Mouse (Mus musculus) frontal cortex, adult (tissue): ENCODE results near the gene E2f6.

Experiments used
- ATAC-seq: cut with Nextera tagmentation; 2 replicates; pipeline ENCODE4 v1.9.2; 2017; ENCODE audit warnings: mild to moderate bottlenecking, moderate library complexity, mixed read lengths; ENCODE audit not compliant: low TSS enrichment

The E2f6 gene

GRCm38 (mm10) chr12:16810525-16811431 lies at the start of gene E2f6:
E2f6 (plus strand) TSS chr12:16810963.
- ATAC-seq = peak; percentile 83

- no peak for ATAC-seq
Measured at GRCm38 (mm10) chr12:16761461-16761860, 49.3 kb upstream of the E2f6 start.

DNA sequence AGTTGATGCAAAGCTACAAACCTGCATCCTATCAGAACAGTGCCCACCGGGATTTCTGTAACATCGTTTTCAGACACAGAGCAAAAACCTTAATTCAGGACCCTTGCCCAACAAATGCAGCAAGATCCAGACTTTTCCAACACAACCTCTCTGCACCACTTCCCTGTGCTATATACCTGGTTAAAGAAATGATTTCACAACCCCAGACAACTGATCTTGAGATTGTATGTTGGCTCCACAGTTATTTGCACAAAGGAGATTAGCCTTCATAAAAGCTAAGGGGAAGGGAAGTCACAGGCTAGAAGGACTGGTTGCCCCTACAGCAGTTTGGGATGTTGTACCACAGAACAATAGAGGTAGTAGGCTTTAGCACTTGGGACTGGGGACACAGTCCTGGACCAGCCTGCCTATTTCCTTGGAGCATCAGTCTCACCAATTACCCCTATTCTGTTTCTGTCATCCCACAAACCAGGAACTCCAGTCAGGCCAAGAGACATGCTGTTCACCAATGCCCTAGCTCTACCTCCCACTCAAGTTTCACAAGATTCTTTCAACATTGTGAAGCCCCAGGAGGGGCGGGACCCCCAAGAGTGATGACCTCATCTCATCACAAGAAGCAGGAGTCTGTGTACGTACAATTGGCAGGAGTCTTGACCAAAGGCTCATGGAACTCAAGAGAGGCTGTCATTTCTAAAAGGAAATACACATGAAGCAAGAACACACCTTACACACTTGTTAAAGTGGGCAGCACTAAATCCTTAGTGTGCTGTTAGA lies 46.9 kb upstream of the E2f6 start:
- no peak for ATAC-seq

DNA sequence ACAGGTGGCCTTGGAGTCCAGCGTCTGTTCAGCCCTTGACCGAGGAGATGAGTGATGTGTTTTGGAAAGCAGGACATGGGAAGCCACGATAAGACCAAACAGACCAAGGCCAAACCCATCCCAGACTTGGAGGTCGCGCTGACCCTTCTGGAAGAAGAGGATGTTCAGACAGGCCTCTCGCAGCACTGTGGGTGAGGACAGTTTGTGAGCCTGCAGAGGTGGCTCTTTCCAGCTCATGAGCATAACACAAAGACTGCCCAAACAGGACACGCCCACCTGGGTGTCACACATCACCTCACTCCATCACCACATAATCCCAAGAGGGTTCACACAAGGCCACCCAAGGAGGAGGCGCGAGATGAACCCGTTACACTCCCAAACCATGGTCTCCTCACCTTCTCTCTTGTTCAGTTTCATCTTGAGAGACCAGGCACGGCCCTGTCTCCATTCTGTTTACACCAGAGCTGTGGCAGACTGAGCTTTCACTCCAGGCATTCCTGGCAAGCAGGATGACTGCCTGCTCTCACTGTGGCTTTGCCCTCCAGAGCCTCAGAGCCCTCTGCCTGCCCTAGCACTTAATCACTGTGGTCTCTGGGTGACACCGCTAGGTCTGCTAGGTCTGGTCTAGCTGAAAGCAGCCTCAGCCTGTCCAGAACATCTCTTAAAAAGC lies 45.9 kb upstream of the E2f6 start:
- no peak for ATAC-seq

GRCm38 (mm10) chr12:16768251-16768650 lies 42.5 kb upstream of the E2f6 start:
- ATAC-seq = no peak

DNA sequence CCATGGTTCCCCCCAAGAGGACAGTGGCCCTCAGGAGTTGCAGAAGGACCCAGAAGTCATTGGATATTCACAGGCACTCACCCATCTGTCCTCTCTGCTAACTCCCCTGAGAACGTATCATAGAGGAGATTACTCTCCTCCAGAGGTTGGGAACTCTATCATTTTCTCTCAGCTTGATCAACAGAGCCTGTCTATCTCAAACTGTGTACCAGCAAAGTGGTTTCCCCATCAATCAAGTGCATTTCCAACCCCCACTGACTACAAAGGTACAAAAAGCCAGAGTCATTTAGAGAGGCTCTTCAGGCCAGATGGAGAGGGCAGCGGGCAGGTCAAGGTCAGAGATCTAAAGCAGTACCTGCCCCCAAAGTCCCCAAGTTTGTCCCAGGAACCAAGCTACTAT lies 42.1 kb upstream of the E2f6 start:
- ATAC-seq = no peak

GRCm38 (mm10) chr12:16769601-16770165 lies 41.1 kb upstream of the E2f6 start:
- ATAC-seq = no peak

DNA sequence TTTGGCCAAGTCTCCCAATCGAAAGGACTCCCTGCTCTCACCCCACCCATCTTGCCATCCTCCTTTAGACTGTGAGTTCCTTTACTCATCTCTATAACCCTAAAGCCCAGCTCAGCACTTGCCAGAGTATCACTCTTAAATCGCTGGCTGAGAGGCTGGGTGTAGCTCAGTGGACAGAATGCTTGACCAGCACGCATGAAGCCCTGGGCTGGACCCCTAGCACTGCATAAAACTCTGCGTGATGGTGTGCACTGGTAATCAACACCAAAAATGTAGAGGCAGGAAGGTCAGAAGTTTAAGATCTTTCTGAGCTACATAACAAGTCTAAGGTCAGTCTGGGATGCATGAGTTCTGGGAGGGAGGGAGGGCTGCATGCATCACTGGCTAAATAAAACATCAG lies 36.2 kb upstream of the E2f6 start:
- ATAC-seq = no peak

DNA sequence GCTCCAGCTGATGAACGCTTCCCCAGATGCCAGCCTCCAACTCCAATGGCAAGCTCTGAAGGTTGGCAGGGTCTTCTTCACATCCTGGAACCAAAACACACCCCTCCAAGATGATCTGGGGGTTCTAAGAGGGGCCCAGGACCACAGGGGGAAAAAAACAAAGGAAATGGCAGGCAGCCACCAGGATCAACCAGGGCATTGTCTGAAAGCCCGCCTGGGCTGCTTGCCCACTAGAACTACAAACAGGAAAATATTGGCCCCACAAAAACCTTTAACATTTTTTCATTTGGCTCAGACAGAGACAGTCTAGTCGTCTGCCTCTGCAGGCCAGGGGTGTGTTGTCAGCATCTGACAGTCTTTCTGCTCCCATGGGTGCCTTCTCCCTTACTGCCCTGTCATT lies 35.4 kb upstream of the E2f6 start:
- ATAC-seq = no peak

GRCm38 (mm10) chr12:16778523-16778922 lies 32.2 kb upstream of the E2f6 start:
- ATAC-seq = no peak

DNA sequence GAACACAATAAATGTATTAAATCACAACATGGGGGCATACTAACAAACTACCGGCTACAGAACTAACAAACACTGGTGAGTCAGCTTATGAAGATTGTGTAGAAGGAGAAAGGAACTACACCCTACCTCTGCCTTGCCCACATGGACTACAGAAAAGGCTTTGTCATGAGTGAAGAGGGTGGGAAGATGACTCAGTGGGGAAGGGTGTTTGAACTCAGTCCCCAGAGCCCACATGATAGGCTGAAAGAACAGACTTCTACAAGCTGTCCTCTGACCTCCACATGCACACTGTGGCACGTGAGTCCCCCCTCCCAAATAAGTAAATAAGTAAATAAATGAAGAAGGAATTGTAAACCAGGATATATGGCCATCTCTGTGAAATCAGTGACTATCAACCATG lies 31.6 kb upstream of the E2f6 start:
- ATAC-seq = no peak

DNA sequence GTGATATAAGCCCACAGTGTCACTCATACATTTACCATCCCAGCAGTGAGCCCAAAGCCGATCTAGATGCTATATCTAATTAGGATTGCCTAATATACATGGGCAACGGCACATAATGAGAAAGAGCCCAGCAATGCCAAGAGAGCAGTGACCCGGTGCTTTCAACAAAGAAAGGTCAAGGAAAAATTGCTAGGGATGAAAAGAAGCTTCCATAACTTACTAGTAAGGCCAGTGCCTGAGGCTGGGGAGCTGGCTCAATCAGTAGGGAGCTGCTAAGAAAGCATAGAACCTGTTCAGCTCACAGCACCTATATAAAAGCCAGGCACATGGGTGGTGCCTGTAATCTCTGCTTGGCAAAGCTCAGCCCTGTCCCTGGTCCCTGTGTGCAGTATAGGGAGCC lies 30.4 kb upstream of the E2f6 start:
- ATAC-seq = no peak

- no peak for ATAC-seq
Measured at GRCm38 (mm10) chr12:16781034-16781746, 29.6 kb upstream of the E2f6 start.

DNA sequence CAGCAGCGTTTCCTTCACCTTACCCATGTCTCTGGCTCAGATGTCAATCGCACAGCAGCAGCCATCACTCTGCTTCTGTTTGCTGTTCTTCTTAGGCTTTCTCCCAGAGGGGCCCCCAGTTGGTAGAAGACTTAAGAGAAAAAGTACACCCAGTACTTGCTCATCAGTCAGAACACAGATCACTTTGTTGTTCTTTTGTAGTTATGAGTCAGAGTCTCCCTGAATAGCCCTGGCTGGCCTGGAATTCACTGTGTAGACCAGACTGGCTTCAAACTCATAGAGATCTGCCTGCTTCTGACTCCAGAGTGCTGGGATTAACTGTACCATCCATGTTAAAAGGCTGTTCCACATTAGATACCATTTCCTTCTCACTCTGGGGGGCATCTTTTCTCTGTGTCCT lies 22.2 kb upstream of the E2f6 start:
- ATAC-seq = peak; percentile 80; the same call in 1 of the 2 replicates

DNA sequence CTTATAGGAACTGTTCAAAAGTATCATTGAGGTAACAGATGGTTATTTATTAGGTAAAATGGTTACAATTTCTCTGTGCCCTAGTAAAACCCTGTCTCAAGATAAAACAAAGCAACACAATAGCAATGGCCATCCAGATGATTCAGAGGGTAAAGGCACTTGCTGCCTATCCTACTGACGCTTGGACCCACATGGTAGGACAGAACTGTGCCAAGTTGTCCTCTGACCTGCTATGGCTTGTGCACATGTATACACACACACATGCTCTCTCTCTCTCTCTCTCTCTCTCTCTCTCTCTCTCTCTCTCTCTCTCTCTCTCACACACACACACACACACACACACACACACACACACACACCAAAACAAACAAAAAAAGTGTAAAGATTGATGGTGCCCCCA lies 21.6 kb upstream of the E2f6 start:
- no peak for ATAC-seq

- no peak for ATAC-seq
Measured at GRCm38 (mm10) chr12:16789756-16790155, 21.0 kb upstream of the E2f6 start.

- no peak for ATAC-seq
Measured at GRCm38 (mm10) chr12:16790456-16790855, 20.3 kb upstream of the E2f6 start.

DNA sequence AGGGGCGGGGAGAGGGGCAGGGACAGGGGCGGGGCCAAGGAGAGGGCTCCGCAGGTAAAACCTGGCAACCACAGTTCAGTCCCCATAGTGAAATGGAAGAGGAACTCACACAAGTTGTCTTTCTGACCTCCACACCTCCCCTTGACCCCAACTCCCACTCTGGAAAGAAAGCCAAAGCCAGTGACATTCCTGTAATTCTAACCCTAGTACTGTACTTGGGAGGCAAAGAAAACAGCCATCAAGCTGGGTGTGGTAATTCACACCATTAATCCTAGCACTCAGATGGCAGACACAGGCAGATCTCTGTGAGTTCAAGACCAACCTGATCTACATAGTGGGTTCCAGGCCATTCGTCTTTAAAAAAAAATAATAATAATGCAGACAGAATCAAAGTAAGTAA lies 17.4 kb upstream of the E2f6 start:
- ATAC-seq = no peak

DNA sequence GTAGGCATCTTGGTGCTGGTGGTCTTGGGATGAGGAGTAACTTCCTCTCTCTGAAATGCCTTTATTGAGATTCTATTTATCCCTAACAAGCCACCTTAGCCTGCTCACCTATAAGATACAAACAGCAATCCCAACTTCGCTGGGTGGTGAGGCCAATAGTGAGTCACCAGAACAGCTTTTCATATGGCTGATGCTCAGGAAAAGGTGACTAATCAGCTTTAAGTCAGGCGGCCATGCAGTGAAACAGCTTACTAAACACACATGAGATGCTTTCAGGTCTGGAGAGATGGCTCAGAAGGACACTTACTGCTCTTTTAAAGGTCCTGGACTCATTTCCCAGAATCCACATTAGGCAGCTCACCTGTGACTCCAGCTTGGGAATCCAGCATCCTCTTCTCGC lies 15.0 kb upstream of the E2f6 start:
- no peak for ATAC-seq

- no peak for ATAC-seq
Measured at GRCm38 (mm10) chr12:16798894-16799293, 11.9 kb upstream of the E2f6 start.

DNA sequence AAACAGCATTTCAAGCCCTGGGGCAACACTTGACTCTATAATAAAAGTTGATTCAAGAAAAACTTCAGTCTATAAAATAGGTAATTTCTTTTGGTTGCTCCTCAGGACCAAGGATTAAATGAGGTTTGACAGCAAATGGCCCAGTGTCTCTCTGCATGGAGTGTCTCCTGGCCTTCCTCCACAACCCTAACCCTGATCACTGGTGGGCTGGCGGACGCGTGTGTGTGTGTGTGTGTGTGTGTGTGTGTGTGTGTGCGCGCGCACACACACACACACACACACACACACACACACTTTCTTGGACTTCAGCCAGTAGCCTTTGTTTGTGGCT lies 10.9 kb upstream of the E2f6 start:
- no peak for ATAC-seq
